Mouse (Mus musculus): ENCODE measurements at regions not wholly inside any gene's neighbourhood (a gene's known extent, or its start where the extent isn't known, plus 50 kb on each side); places are given as distances from the start of the nearest gene placed in this dataset.

- no peak for ATAC-seq (ENCODE audit: low FRiP score, low TSS enrichment)
- Histone ChIP-seq H3K27me3 (ENCODE audit: control insufficient read depth, insufficient read depth, low read length) (no peaks in the 10 kb centered on the region), H3K36me3 (ENCODE audit: control insufficient read depth, insufficient read depth, low read length) (no peaks in the 10 kb centered on the region), H3K9me3 (ENCODE audit: control insufficient read depth, low read length) (no peaks in the 10 kb centered on the region), H3K4me1 (ENCODE audit: control insufficient read depth, insufficient read depth, low read length) (no peaks in the 10 kb centered on the region; the same call in 1 of the 2 replicates), H3K4me3 (ENCODE audit: low read length) (no peak overlapping the region), H3K27ac (ENCODE audit: low read depth, low read length) (no peak overlapping the region), H3K4me2 (replicated peaks; ENCODE audit: low read depth, low read length) (no peak overlapping the region), H3K9ac (ENCODE audit: low read depth, low read length) (no peak overlapping the region)
- WGBS = 97% methylated on average over 1 of the region's 1 CpGs
Observed at GRCm38 (mm10) chr8:128559004-128559662, 126.3 kb upstream of the Itgb1 start.

- Histone ChIP-seq H3K27ac (ENCODE audit: low read depth, low read length) (no peak overlapping the region), H3K9ac (ENCODE audit: low read depth, low read length) (no peak overlapping the region), H3K27me3 (ENCODE audit: control insufficient read depth, insufficient read depth, low read length) (no peaks in the 10 kb centered on the region), H3K9me3 (ENCODE audit: control insufficient read depth, low read length) (no peaks in the 10 kb centered on the region), H3K4me3 (ENCODE audit: low read length) (no peak overlapping the region), H3K36me3 (ENCODE audit: control insufficient read depth, insufficient read depth, low read length) (no peaks in the 10 kb centered on the region), H3K4me2 (replicated peaks; ENCODE audit: low read depth, low read length) (no peak overlapping the region), H3K4me1 (ENCODE audit: control insufficient read depth, insufficient read depth, low read length) (no peaks in the 10 kb centered on the region; the same call in 1 of the 2 replicates)
- no peak for ATAC-seq (ENCODE audit: low FRiP score, low TSS enrichment)
- WGBS = 56% methylated on average over 2 of the region's 2 CpGs
Observed at GRCm38 (mm10) chr8:128560418-128560817, 125.0 kb upstream of the Itgb1 start.

GRCm38 (mm10) chr8:128561016-128561415, 124.4 kb upstream of the Itgb1 start:
- Histone ChIP-seq H3K27ac (ENCODE audit: low read depth, low read length) (no peak overlapping the region), H3K4me1 (ENCODE audit: control insufficient read depth, insufficient read depth, low read length) (no peaks in the 10 kb centered on the region; the same call in 1 of the 2 replicates), H3K9ac (ENCODE audit: low read depth, low read length) (no peak overlapping the region), H3K36me3 (ENCODE audit: control insufficient read depth, insufficient read depth, low read length) (no peaks in the 10 kb centered on the region), H3K9me3 (ENCODE audit: control insufficient read depth, low read length) (no peaks in the 10 kb centered on the region), H3K4me3 (ENCODE audit: low read length) (no peak overlapping the region), H3K4me2 (replicated peaks; ENCODE audit: low read depth, low read length) (no peak overlapping the region), H3K27me3 (ENCODE audit: control insufficient read depth, insufficient read depth, low read length) (no peaks in the 10 kb centered on the region)
- no peak for ATAC-seq (ENCODE audit: low FRiP score, low TSS enrichment)
- WGBS = 88% methylated on average over 1 of the region's 1 CpGs

GRCm38 (mm10) chr8:128562625-128563024, 122.8 kb upstream of the Itgb1 start:
- Histone ChIP-seq H3K4me3 (ENCODE audit: low read length) (no peak overlapping the region), H3K27ac (ENCODE audit: low read depth, low read length) (no peak overlapping the region), H3K4me2 (replicated peaks; ENCODE audit: low read depth, low read length) (no peak overlapping the region), H3K9me3 (ENCODE audit: control insufficient read depth, low read length) (no peaks in the 10 kb centered on the region), H3K36me3 (ENCODE audit: control insufficient read depth, insufficient read depth, low read length) (no peaks in the 10 kb centered on the region), H3K9ac (ENCODE audit: low read depth, low read length) (no peak overlapping the region), H3K4me1 (ENCODE audit: control insufficient read depth, insufficient read depth, low read length) (no peaks in the 10 kb centered on the region; the same call in 1 of the 2 replicates), H3K27me3 (ENCODE audit: control insufficient read depth, insufficient read depth, low read length) (no peaks in the 10 kb centered on the region)
- 26% methylated on average over 3 of the region's 3 CpGs for WGBS
- peak; percentile 60; the same call in 1 of the 2 replicates for ATAC-seq (ENCODE audit: low FRiP score, low TSS enrichment)

- no peak overlapping the region for H3K4me2 ChIP-seq (replicated peaks; ENCODE audit: low read depth, low read length)
- no peak overlapping the region for H3K4me3 ChIP-seq (ENCODE audit: low read length)
- no peak overlapping the region for H3K9ac ChIP-seq (ENCODE audit: low read depth, low read length)
- ATAC-seq (ENCODE audit: low FRiP score, low TSS enrichment) = no peak
- H3K9me3 ChIP-seq (ENCODE audit: control insufficient read depth, low read length) = no peaks in the 10 kb centered on the region
- no peaks in the 10 kb centered on the region; the same call in 1 of the 2 replicates for H3K4me1 ChIP-seq (ENCODE audit: control insufficient read depth, insufficient read depth, low read length)
- H3K36me3 ChIP-seq (ENCODE audit: control insufficient read depth, insufficient read depth, low read length) = no peaks in the 10 kb centered on the region
- no peak overlapping the region for H3K27ac ChIP-seq (ENCODE audit: low read depth, low read length)
- 34% methylated on average over 3 of the region's 3 CpGs for WGBS
- H3K27me3 ChIP-seq (ENCODE audit: control insufficient read depth, insufficient read depth, low read length) = no peaks in the 10 kb centered on the region
Observed at GRCm38 (mm10) chr8:128563744-128564143, 121.7 kb upstream of the Itgb1 start.

GRCm38 (mm10) chr8:128572291-128572690, 113.2 kb upstream of the Itgb1 start:
- no peaks in the 10 kb centered on the region for H3K27me3 ChIP-seq (ENCODE audit: control insufficient read depth, insufficient read depth, low read length)
- no peak overlapping the region for H3K4me2 ChIP-seq (replicated peaks; ENCODE audit: low read depth, low read length)
- H3K4me3 ChIP-seq (ENCODE audit: low read length) = no peak overlapping the region
- no peak overlapping the region for H3K27ac ChIP-seq (ENCODE audit: low read depth, low read length)
- H3K36me3 ChIP-seq (ENCODE audit: control insufficient read depth, insufficient read depth, low read length) = no peaks in the 10 kb centered on the region
- H3K9me3 ChIP-seq (ENCODE audit: control insufficient read depth, low read length) = no peaks in the 10 kb centered on the region
- no peak for ATAC-seq (ENCODE audit: low FRiP score, low TSS enrichment)
- no peaks in the 10 kb centered on the region for H3K4me1 ChIP-seq (ENCODE audit: control insufficient read depth, insufficient read depth, low read length)
- no peak overlapping the region for H3K9ac ChIP-seq (ENCODE audit: low read depth, low read length)

- no peak overlapping the region for H3K4me2 ChIP-seq (replicated peaks; ENCODE audit: low read depth, low read length)
- WGBS = 80% methylated on average over 2 of the region's 2 CpGs
- H3K9ac ChIP-seq (ENCODE audit: low read depth, low read length) = no peak overlapping the region
- H3K9me3 ChIP-seq (ENCODE audit: control insufficient read depth, low read length) = no peaks in the 10 kb centered on the region
- no peak for ATAC-seq (ENCODE audit: low FRiP score, low TSS enrichment)
- H3K36me3 ChIP-seq (ENCODE audit: control insufficient read depth, insufficient read depth, low read length) = no peaks in the 10 kb centered on the region
- H3K4me3 ChIP-seq (ENCODE audit: low read length) = no peak overlapping the region
- H3K4me1 ChIP-seq (ENCODE audit: control insufficient read depth, insufficient read depth, low read length) = no peaks in the 10 kb centered on the region
- no peaks in the 10 kb centered on the region for H3K27me3 ChIP-seq (ENCODE audit: control insufficient read depth, insufficient read depth, low read length)
- H3K27ac ChIP-seq (ENCODE audit: low read depth, low read length) = no peak overlapping the region
Observed at GRCm38 (mm10) chr8:128594114-128594513, 91.3 kb upstream of the Itgb1 start.

- Histone ChIP-seq H3K4me1 (ENCODE audit: control insufficient read depth, insufficient read depth, low read length) (no peaks in the 10 kb centered on the region), H3K9me3 (ENCODE audit: control insufficient read depth, low read length) (no peaks in the 10 kb centered on the region), H3K27ac (ENCODE audit: low read depth, low read length) (no peak overlapping the region), H3K9ac (ENCODE audit: low read depth, low read length) (no peak overlapping the region), H3K4me3 (ENCODE audit: low read length) (no peak overlapping the region), H3K4me2 (replicated peaks; ENCODE audit: low read depth, low read length) (no peak overlapping the region), H3K36me3 (ENCODE audit: control insufficient read depth, insufficient read depth, low read length) (no peaks in the 10 kb centered on the region), H3K27me3 (ENCODE audit: control insufficient read depth, insufficient read depth, low read length) (no peaks in the 10 kb centered on the region)
- 32% methylated on average over 1 of the region's 1 CpGs for WGBS
- no peak for ATAC-seq (ENCODE audit: low FRiP score, low TSS enrichment)
Observed at GRCm38 (mm10) chr8:128594780-128595179, 90.7 kb upstream of the Itgb1 start.

- H3K27ac ChIP-seq (ENCODE audit: low read depth, low read length) = no peak overlapping the region
- no peaks in the 10 kb centered on the region for H3K9me3 ChIP-seq (ENCODE audit: control insufficient read depth, low read length)
- no peak overlapping the region for H3K9ac ChIP-seq (ENCODE audit: low read depth, low read length)
- ATAC-seq (ENCODE audit: low FRiP score, low TSS enrichment) = no peak
- H3K4me2 ChIP-seq (replicated peaks; ENCODE audit: low read depth, low read length) = no peak overlapping the region
- H3K27me3 ChIP-seq (ENCODE audit: control insufficient read depth, insufficient read depth, low read length) = no peaks in the 10 kb centered on the region
- H3K4me3 ChIP-seq (ENCODE audit: low read length) = no peak overlapping the region
- no peaks in the 10 kb centered on the region for H3K36me3 ChIP-seq (ENCODE audit: control insufficient read depth, insufficient read depth, low read length)
- 0 out of 2 replicates have a peak, but pooled peaks cover 3% of the 10 kb centered on the region for H3K4me1 ChIP-seq (ENCODE audit: control insufficient read depth, insufficient read depth, low read length)
- WGBS = 87% methylated on average over 3 of the region's 3 CpGs
Observed at GRCm38 (mm10) chr8:128605588-128605987, 79.9 kb upstream of the Itgb1 start.
